Comparison of ENCODE assay signal across 8 mouse cellular contexts in genomic region chr12:86888130-86889069, GRCm38 (mm10). TPM values are rescaled to one million over a fixed set of nuclear protein-coding genes. Genes with fewer than 3 reads are reported as not detected.
DNase-seq lines count a peak whose midpoint lies in the region; ATAC-seq and TF ChIP-seq lines count a peak whose summit lies in the region.

No protein-coding gene starts in this region.

- TF ChIP-seq POLR2A in embryonic fibroblast, embryonic 13.5 days (IDR thresholded peaks at IDR 0.05; ENCODE audit: low read depth, low read length), result peak; percentile 44

- TF ChIP-seq CTCF in embryonic fibroblast, embryonic 13.5 days (IDR thresholded peaks at IDR 0.05; ENCODE audit: borderline replicate concordance, insufficient read depth, low read length), result no peak; the same call in 1 of the 2 replicates
- TF ChIP-seq CTCF in lung, embryonic 14.5 days (IDR thresholded peaks at IDR 0.05; ENCODE audit: low read depth), result peak; percentile 48; the same call in 1 of the 2 replicates

- ATAC-seq in heart, embryonic 15.5 days (replicated peaks; ENCODE audit: insufficient number of reproducible peaks, insufficient read depth, low FRiP score, low read depth), result peak; percentile 42
- ATAC-seq in lung, embryonic 14.5 days (ENCODE audit: insufficient read depth), result peak; percentile 48
- peak; percentile 31; the same call in 1 of the 2 replicates for ATAC-seq in neutrophil, adult 5-6 weeks (ENCODE audit: extremely low read depth, insufficient number of reproducible peaks, low FRiP score, poor library complexity, severe bottlenecking)

- H3K9me3 ChIP-seq in heart, embryonic 15.5 days (replicated peaks), result no peaks in the 10 kb centered on the region
- H3K9me3 ChIP-seq in lung, embryonic 14.5 days (ENCODE audit: low read depth, low read length), result no peaks in the 10 kb centered on the region

- WGBS in heart, embryonic 15.5 days, result under 1% methylated on average over 43 of the region's 47 CpGs
- 2% methylated on average over 47 of the region's 47 CpGs for WGBS in lung, embryonic 14.5 days

- DNase-seq in A20 (ENCODE audit: low read depth, low spot score), result peak; percentile 93
- DNase-seq in adrenal gland, postnatal 14 days, result peak; percentile 90
- DNase-seq in kidney, postnatal 14 days, result peak; percentile 93
- DNase-seq in lung, embryonic 14.5 days, result peak; percentile 88
- peak; percentile 77 to 82 for DNase-seq in thymus, adult 18-20 months

- H3K9ac ChIP-seq in heart, embryonic 15.5 days, result peak overlapping the region; percentile 58
- peak overlapping the region; percentile 57 for H3K9ac ChIP-seq in lung, embryonic 14.5 days

- H3K4me3 ChIP-seq in embryonic fibroblast, embryonic 13.5 days (ENCODE audit: insufficient read depth, low read length), result no peak overlapping the region
- H3K4me3 ChIP-seq in heart, embryonic 15.5 days, result peak overlapping the region; percentile 43
- peak overlapping the region; percentile 25 for H3K4me3 ChIP-seq in lung, embryonic 14.5 days (ENCODE audit: low read depth, low read length)

- peaks cover 5% of the 10 kb centered on the region for H3K4me1 ChIP-seq in embryonic fibroblast, embryonic 13.5 days (ENCODE audit: control insufficient read depth, insufficient read depth, low read length)
- H3K4me1 ChIP-seq in heart, embryonic 15.5 days (replicated peaks), result peaks cover 75% of the 10 kb centered on the region
- peaks cover 64% of the 10 kb centered on the region for H3K4me1 ChIP-seq in lung, embryonic 14.5 days (ENCODE audit: insufficient read depth)

- no peaks in the 10 kb centered on the region for H3K27me3 ChIP-seq in heart, embryonic 15.5 days
- 0 out of 2 replicates have a peak, but pooled peaks cover 3% of the 10 kb centered on the region for H3K27me3 ChIP-seq in lung, embryonic 14.5 days (ENCODE audit: insufficient read depth, low read length)

- H3K4me2 ChIP-seq in heart, embryonic 15.5 days, result peak overlapping the region; percentile 72
- peak overlapping the region; percentile 71 for H3K4me2 ChIP-seq in lung, embryonic 14.5 days

- peak overlapping the region; percentile 94 for H3K27ac ChIP-seq in embryonic fibroblast, embryonic 13.5 days (ENCODE audit: insufficient read depth, low read length)
- peak overlapping the region; percentile 100 for H3K27ac ChIP-seq in heart, embryonic 15.5 days
- peak overlapping the region; percentile 99 for H3K27ac ChIP-seq in lung, embryonic 14.5 days (ENCODE audit: low read depth)

- H3K36me3 ChIP-seq in heart, embryonic 15.5 days, result no peaks in the 10 kb centered on the region
- no peaks in the 10 kb centered on the region for H3K36me3 ChIP-seq in lung, embryonic 14.5 days (ENCODE audit: insufficient read depth)

RNA-seq across cellular contexts. Expression of gene Irf2bpl, which starts 3.8 kb away (rescaled TPM):
- total RNA-seq in adrenal gland, postnatal 14 days (2021), result 48.4 and 53.8 TPM in 2 replicates
- 36.4 and 39.1 TPM in 2 replicates for polyA plus RNA-seq in embryonic fibroblast, embryonic 13.5 days (2011; ENCODE audit: insufficient read length, low read depth, missing spikeins)
- 40.1 and 41.7 TPM in 2 replicates for polyA plus RNA-seq in heart, embryonic 15.5 days (2015; fragmentation: Nextera tagmentation; extraction: Ambion mirVana)
- polyA plus RNA-seq in lung, embryonic 14.5 days (2014; fragmentation: Nextera tagmentation; extraction: Ambion mirVana), result 44.6 and 44.8 TPM in 2 replicates
- total RNA-seq in neutrophil, adult 5-6 weeks (2017), result 22.7 and 23.0 TPM in 2 replicates

RNA-seq across cellular contexts. Expression of gene Cipc, which starts 58.4 kb away (rescaled TPM):
- 26.2 and 29.1 TPM in 2 replicates for total RNA-seq in adrenal gland, postnatal 14 days (2021)
- polyA plus RNA-seq in embryonic fibroblast, embryonic 13.5 days (2011; ENCODE audit: insufficient read length, low read depth, missing spikeins), result 25.1 and 30.6 TPM in 2 replicates
- 18.7 and 23.4 TPM in 2 replicates for polyA plus RNA-seq in heart, embryonic 15.5 days (2015; fragmentation: Nextera tagmentation; extraction: Ambion mirVana)
- 22.4 and 24.3 TPM in 2 replicates for polyA plus RNA-seq in lung, embryonic 14.5 days (2014; fragmentation: Nextera tagmentation; extraction: Ambion mirVana)
- total RNA-seq in neutrophil, adult 5-6 weeks (2017), result 20.4 and 21.2 TPM in 2 replicates
